Mouse (Mus musculus) adrenal gland, postnatal 36 days (tissue): Measurements from ENCODE around the gene Paics. TPM values are rescaled to one million over a fixed set of nuclear protein-coding genes. Genes with fewer than 3 reads are reported as not detected.
A peak's percentile ranks its signal among the peaks of the same experiment; 100 is the strongest.
"Not testable (repeated sequence)": the region's sequence is repeated elsewhere in the genome, so short reads cannot be mapped to it uniquely, and the experiment has no call there.

Experiments
- DNase-seq, 2 experiments: peaks; one replicate each; pipeline ENCODE4 v3.0.0; 2021; ENCODE audit warnings: mixed read lengths in 1 of 2
- long read RNA-seq, 2 experiments: library from polyadenylated mRNA; stranded (forward); transcript quantifications; one replicate each; pipeline ENCODE4 v2.0.0; 2021; ENCODE audit warnings: borderline sequencing depth in 2 of 2
- total RNA-seq, 2 experiments: library from RNA; stranded (reverse); gene quantifications; 2 replicates each; pipeline ENCODE4 v1.2.3; 2021

The Paics gene
- total RNA-seq, result 100 to 1,000 TPM; 174 to 239 TPM
- long read RNA-seq, experiment 1, transcript Paics-201 (9 exons, 2,482 nt), result major isoform, 196 of 274 reads
- long read RNA-seq, experiment 1, transcript Paics-203 (10 exons, 2,345 nt), result minor isoform, 19 of 274 reads
- long read RNA-seq, experiment 1, partial matches to known transcripts, result 38 of 274 reads
- long read RNA-seq, experiment 1, other reads (novel, unspliced or antisense), result 17 of 274 reads
- long read RNA-seq, experiment 2, transcript Paics-201 (9 exons, 2,482 nt), result major isoform, 52 of 61 reads
- long read RNA-seq, experiment 2, partial matches to known transcripts, result 0 of 61 reads
- long read RNA-seq, experiment 2, other reads (novel, unspliced or antisense), result 5 of 61 reads

DNA sequence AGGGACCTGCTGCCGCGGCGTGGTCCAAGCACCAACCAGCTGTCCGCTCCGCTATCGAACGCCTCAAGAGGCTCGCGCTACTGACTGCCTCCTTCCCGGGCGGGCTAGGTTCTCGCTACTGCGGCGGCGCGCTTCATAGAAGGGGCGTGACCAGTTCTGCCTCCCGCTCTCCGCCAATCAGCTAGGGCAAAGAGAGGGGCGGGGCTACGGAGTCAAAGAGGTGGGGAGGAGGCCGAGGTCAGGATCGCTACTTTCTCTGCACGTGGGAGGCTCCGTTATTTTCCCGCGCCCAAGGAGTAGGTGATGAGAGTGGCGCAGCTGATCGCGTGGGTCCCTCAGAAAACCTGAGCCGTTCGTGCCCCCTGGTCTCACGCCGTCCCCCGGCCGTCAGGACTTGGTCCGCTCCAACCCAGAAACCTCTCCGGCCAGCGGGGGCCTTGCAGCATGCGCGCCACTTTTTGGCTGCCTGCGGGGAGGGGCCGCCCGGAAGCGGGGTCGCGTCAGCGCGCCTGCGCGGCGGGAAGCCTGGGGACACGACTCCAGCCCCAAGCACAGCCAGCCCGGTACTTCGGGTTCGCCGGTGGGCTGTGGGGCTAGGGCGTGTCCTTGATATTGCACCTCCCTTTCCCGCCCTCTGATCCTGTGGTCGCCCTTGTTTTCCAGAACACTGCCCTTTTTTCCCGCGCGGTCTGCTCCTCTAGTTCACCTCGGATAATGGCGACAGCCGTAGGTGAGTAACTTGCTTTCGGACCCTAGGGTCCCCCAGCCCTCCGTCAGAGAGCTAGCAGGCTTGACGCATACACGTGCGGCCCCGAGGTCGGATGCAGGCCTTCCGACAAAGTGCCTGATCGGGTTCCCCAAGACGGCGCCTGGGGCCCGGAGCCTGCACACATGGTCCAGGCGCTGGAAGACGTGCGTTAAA is at the start of gene Paics, which contains the start of gene Ppat:
Paics (plus strand) TSS at position 202 of the 922 bp plus-strand sequence.
Ppat (minus strand) TSS at position 473 of the 922 bp plus-strand sequence.
- DNase-seq, result peak; percentile 99

DNA sequence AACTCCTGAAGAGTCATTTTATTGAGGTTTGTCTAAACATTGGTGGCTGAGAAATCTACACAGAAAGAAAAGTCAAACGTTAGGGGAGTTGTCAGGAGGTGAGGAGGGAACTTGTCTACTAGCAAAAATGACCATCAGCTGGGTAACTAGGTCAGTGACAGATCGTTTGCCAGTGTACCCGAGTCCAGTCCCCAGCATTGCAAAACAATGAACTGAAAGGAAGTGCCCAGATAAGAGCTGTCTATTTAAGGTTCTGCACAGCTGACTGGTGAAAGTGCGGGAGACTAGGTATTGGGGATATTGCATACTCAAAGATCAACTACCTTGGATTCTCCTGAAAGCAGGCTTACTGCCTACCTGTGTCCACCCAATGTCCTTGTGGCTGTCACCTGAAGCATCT is 49.0 kb upstream of the Paics start:
- DNase-seq, result no peak

DNA sequence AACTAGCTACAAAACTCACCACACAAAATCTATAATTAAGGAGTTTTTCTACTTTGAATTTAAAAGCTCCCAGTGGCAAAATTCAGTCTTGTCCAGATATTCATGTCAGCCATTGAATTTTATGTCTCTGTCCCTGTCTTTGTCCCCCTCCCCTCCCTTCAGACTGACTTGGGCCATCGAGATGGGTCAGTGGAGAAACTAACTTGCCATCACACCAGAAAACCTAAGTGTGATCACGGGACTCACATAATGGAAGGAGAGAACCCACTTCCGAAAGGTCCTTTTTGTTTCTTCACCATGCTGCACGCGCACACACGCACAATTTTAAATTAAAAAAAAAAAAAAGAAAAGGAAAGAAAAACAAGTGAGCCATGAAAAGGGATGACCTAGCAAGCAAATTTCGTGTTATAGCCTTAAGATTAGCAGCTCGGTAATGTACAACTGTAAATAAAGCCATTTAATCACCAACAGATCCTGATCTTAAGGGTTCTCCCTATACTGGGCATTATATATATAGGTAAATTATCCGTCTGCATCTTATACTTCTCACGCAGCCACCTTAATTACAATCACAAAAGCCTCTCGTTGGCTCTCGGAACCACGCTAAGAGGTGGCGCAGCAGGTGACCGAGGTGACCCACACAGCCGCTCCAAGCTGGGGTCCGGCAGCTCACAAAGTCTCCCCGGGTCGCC is 46.2 kb upstream of the Paics start:
- DNase-seq, result no peak

DNA sequence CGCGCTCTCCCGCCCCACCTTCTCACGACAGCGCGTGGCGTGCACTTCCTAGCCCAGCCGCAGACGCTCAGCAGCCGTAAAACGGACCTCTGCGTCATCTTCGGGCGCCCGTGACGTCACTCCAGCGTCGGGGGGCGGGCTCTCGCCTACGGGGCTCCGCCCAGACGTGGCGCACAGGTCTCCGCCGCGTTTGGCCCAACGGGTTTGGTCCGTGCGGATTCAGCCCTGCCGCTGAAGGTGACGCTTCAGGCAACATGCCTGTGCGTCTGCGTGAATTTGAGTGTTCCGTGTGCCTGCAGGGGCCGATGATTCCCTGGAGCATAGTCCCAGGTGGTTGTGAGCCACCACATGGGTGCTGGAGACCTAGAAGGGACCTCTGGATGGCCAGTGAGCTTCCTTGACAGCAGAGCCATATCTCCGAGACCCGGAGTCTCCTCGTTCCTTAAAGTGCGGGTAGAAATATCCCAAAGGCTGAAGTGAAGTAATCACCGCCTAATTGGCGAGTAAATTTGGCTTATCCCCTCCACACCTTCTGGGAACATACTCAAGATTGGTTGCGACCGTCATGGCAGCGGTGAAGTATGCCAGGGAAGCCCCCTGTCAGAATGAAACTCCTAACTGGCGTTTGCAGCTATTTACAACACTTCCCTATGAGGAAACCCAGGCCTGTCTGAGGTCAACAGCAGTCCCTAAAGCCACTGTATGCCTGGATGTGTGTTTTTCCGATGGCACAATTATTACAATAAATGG is 45.5 kb upstream of the Paics start, which contains the start of gene Aasdh:
Aasdh (minus strand) TSS at position 110 of the 750 bp plus-strand sequence.
- peak; percentile 96 to 98 for DNase-seq

DNA sequence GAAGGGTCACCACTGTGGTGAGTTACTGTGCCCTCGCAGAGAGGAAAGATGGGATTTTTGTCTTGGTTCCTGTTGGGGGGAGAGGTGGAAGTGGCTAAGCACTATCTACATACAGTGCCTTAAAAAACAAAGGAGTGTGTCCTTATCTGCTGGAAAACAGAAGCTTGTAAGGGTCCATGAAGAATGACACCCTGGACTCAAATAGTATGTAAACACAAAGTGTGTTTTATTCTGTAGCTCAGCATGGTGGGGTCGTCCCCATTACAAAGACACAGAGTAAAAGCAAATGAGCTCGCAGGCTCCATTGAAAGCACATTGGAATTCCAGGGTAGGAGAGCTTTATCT is 45.0 kb upstream of the Paics start:
- no peak for DNase-seq

DNA sequence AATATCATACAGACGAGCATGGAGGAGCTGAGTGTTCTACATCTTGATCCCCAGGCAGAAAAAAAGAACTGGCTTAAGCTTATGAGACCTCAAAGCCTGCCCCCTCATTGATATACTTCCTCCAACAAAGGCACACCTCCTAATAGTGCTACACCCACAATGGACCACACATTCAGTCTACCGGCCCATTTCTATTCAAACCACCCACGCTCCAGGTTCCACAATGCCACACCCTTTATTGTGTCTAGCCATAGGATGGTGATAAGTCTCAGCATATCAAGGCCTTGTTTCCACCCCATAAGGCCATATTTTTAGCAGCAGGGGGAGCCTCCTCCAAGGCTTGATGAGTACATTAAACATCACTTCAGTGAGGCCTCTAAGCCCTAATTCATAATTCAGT is 40.3 kb upstream of the Paics start:
- no peak for DNase-seq

DNA sequence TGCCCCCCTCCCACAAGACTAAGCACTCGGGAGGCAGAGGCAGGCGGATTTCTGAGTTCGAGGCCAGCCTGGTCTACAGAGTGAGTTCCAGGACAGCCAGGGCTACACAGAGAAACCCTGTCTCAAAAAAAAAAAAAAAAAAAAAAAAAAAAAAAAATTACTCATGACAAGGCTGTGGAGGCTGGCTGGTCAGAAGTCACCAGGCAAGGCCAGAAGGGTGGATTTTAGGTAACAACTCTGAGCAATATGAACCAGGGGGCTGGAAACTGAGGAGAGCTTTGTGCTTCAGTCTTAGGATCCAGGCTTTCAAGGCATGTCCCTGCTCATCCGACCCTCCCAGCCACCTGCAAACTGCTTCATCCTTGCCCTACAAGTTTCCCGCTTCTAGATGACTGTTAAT is 38.6 kb upstream of the Paics start:
- DNase-seq, result not testable (repeated sequence)

DNA sequence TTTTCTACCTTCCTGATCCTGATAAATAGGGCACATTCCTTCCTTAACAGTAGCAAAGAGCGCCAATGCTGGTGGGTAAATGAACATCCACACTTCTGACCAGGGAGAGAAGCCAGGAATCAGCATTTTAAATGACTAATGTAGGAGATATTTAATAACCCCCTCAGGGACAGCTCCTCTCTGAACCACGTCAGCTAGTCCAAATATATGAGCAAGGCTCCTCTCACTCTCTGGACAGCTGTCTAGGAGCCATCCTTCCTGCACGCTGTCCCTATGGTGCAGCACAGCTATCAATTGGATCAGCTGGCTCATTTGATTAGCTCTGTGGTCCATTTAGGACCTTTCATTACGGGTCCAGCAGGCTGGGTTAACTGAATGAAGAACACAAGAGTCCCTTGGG is 28.3 kb upstream of the Paics start:
- DNase-seq, result no peak

DNA sequence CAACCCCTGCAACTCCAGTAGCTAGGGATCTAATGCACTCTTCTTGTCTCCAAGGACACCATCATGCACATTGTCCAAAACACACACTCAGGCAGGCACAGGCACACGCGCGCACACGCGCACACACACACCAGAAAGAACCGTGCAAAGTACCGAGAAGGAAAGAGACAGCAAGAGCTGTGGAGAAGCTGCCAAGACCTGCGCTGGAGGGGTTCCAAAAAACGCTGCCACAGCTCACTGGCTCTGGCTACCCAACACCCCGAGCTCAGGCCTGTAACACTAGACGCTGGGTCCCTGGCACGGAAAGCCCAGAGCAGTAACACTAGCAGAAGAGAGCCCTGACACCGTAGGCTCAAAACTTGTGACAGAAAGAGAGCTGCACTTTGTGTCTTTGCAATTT is 27.7 kb upstream of the Paics start:
- DNase-seq, result peak; percentile 82 to 85

DNA sequence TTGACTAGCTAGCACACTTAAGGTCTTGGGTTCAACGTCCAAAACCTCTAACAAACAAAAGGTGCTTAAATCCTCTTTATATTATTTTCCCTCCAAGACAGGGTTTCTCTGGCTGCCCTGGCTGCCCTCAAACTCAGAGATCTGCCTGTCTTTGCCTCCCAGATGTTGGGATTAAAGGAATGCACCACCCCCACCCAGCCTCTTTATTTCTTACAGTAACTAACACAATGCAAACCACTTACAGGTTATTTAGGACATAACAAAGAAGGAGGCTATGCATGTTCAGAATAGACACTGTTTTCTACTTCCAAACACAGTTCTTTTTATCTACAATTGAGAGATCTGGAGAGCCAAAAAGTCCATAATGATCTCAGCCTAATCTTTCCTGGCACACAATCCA is 26.8 kb upstream of the Paics start:
- no peak for DNase-seq

DNA sequence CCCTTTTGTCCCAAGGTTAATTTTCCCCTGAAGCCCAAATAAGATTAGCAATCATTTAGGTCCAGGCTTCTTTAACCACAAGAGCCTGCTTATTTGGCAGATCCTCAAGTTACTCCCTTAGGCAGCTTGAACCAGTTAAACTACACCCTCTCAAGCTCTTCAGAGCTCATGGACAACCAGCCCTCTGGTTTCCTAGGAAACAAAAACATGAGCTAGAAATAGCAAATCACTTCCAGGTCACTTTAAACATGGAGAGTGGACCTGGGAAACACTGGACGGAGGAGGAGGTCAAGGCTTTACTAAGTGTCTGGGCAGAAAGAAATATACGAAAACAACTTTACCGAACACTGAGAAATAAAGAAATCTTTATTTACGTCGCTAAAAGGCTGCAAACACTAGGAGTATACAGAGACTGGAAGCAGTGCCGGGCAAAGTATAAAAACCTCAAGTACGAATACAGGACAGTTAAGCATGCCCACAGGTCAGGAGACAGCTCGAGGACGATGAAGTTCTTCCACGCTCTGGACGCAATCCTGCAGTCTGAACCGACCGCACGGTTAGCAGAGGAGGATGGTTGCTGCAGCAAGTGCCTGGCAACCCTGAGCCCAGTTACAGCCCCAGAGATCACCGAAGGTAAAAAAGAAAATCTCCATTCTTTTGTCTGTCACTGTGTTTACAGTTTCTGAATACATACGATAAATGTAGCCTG is 22.8 kb upstream of the Paics start:
- peak; percentile 40 to 41 for DNase-seq

DNA sequence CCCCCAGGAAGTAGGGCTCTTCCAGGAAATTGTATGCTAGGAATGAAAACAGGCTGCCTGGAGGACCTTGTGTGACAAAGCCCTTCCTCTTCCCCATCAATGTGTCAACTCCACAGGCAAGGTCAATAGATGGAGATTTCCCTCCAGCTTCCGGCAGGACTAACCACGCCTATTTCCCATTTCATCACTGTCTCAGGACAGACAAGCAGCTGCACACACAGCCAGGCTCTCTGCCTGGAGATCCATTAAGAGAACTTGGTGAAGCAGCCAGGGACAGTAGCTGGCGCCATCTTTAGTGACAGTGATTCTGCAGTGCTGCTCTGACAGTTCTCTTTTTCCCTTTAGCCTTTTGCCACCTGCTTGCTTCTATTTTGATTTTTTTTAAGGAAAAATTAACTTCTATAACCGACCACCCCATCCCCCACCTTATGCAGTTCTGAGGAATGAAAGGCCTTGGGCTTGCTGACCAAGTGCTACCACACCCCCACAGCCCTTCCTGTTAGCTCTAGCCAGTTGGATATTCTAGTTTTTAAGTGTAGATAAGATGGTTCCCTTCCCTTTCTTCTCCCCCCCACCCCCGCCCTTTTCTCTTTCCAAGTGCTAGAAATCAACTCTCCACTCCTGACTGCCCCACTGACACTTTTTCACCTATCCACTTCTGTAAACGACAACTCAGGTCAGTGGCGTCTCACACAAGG is 21.8 kb upstream of the Paics start:
- peak; percentile 18 to 25 for DNase-seq

DNA sequence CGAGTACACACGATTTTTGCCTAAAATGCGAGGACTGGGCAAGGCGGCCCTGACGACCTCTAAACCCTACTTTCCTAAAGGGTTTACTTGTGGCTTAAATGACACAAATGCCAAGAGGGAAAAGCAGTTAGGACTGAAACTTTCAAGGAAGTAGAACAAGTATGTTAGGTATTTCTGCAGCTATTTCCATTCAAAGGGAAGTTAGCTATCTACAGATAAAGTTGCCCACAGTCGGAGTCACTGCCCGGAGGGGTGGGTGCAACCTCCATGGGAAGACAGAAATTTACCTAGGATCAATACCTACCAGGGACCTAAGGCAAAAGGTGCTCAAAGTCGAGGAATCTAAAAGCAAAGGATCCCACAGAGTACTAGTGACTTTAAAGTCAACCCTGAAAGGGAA is 11.4 kb upstream of the Paics start:
- no peak for DNase-seq

DNA sequence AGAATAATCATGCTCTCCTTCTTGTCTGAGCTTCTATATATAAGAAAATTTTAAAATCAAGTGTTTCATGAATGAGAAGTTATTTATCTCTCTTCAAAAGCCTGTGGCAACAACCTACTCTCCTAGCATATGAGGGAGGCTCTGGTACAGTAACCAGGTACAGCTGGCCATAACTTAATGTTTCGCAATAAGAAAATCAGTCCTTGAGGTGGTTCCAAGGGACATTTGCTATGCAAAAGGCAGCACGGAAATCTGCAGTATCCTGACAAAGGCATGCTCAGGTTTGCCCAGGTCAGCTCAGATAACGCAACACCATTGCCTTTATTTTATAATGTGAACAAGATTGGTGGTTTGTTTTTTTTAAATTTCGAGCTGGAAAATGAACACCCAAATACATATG is 9.1 kb upstream of the Paics start:
- DNase-seq, result no peak

DNA sequence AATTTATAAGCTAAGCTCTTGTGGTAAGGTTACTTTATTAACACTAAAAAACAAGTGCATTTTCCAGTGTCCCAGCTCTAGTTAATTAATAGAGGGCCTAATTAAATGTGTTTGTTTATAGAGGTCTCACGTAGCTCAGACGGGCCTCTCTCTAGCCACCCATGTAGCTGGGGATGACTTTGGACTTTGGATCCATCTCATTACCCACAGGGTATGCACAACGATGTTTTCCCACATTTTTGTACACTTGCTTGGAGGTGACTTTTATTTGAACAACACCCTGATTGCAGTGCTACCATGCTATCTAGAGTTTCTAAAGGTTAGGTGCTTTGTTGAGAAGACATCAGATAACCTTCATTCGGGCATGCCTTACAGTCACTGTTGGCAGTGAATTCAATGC is 8.6 kb upstream of the Paics start:
- DNase-seq, result no peak

DNA sequence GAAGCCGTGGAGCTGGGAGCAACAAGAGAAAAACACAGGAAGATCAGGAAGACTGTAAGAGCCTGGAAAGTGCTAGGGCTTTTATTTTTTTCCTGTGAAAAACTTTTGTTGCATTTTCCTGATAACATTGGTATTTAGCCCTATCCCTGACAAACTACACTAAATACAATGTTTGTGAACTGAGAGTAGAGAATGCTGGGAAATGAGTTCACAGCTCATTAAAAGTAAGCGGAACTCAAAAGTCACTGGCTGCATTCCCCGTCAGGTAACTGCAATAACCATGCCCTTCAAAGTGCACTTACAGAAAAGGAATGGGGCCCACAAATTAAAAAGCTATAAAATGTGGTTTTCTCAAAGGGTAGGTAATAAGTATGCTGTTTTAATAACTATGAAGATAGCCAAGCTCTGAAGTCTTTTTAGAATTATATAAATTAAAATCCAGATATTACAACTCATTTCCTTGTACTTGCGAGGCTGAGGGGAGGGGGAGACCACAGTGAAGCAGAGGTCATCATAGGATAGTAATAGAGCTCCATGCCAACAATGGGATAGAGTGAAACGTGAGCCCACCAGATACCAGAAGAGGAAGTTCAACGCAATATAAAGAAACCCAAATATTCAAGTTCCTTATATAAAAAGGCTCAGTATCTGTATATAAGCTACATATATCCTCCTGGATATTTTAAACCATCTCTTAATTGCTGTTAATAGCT is 6.0 kb upstream of the Paics start:
- no peak for DNase-seq

DNA sequence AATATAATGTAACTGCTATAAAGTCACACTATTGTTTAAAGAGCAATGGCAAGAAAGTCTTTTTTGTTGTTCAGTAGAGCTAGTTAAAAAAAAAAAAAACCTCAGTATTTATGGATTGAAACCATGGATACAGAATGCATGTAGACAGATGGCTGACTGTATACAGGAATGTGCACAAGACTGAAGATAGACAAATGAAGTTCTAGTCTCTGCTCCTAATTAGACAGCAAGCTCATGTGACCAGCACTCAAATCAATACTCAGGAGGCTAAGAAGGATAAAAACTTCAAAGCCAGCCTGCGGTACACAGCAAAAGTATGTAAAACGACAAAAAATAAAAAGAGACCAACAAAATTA is 5.5 kb upstream of the Paics start:
- DNase-seq, result no peak

DNA sequence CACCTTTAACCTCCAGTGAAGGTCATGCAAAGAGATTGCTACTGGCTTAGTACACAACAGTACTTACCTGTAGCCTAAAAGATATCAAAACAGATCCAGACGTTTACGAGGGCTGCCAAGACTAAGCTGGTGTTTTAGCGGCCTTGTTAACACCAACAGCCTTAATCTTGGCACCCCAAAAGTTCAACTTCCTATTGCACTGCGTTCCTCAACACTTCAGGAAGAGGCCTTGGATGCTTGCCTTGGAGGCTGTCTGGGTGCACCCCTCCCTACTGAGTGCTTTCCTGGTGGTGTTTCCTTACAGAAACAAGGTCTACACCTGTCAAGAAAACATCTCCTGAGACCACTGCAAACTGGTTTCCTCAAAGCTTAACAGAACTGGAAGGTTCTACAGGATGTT is 4.0 kb upstream of the Paics start:
- DNase-seq, result no peak

DNA sequence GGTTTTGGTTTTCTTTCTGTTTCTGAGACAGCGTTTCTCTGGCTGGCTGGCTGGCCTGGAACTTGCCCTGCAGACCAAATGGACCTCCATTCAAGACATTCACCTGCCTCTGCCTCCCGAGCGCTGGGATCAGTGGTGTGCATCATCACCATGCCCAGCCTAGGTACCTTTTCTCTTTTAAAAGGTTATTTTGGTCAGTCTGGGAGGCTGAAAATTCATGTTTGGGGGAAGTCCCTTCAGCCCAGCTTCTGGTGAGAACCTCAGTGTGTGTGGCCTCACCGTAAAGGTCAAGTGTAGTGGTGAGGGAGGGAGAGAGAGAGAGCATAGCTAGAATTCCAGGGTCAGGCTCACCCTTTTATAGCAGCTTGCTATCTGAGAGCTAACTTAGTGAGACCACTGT is 3.3 kb upstream of the Paics start:
- no peak for DNase-seq
